Mouse (Mus musculus) heart, embryonic 13.5 days (tissue): ENCODE measurements at regions not wholly inside any gene's neighbourhood (a gene's known extent, or its start where the extent isn't known, plus 50 kb on each side); places are given as distances from the start of the nearest gene placed in this dataset.
A peak's percentile ranks its signal among the peaks of the same experiment; 100 is the strongest.

ENCODE experiments used
- ATAC-seq: fragments of 200-750 bp; cut with Nextera tagmentation; 2 replicates; pipeline ENCODE4 v1.8.0; 2017; ENCODE audit warnings: moderate TSS enrichment; ENCODE audit not compliant: insufficient number of reproducible peaks, low FRiP score, low TSS enrichment; ENCODE audit errors: extremely low read depth
- H3K27ac ChIP-seq: fragments of 300-500 bp; sonication (generic); replicated peaks from 2 replicates; pipeline ENCODE4 v1.5.1; 2015; ENCODE audit warnings: moderate library complexity, mild to moderate bottlenecking, inconsistent platforms
- H3K27me3 ChIP-seq: fragments of 300-500 bp; sonication (generic); replicated peaks from 2 replicates; pipeline ENCODE4 v1.6.1; 2015; ENCODE audit warnings: mild to moderate bottlenecking, inconsistent platforms
- H3K36me3 ChIP-seq: fragments of 300-500 bp; sonication (generic); 2 replicates; pipeline ENCODE4 v1.6.1; 2015; ENCODE audit warnings: mild to moderate bottlenecking, inconsistent platforms
- H3K4me1 ChIP-seq: fragments of 300-500 bp; sonication (generic); 2 replicates; pipeline ENCODE4 v1.6.1; 2015; ENCODE audit warnings: inconsistent platforms
- H3K4me2 ChIP-seq: fragments of 300-500 bp; sonication (generic); 2 replicates; pipeline ENCODE4 v1.6.1; 2015; ENCODE audit warnings: inconsistent platforms, mild to moderate bottlenecking, moderate library complexity
- H3K4me3 ChIP-seq: fragments of 300-500 bp; sonication (generic); 2 replicates; pipeline ENCODE4 v1.5.1; 2015; ENCODE audit warnings: moderate library complexity, mild to moderate bottlenecking, inconsistent platforms
- H3K9ac ChIP-seq: fragments of 300-500 bp; sonication (generic); 2 replicates; pipeline ENCODE4 v1.6.1; 2015; ENCODE audit warnings: inconsistent platforms, mild to moderate bottlenecking, moderate library complexity
- H3K9me3 ChIP-seq: fragments of 300-500 bp; sonication (generic); 2 replicates; pipeline ENCODE4 v1.6.1; 2016; ENCODE audit warnings: inconsistent platforms
- WGBS: fragments of 180-500 bp; shearing (Covaris S2); methylation state at CpG from one replicate; pipeline ENCODE4 v1.1.7; 2015; ENCODE audit warnings: mixed read lengths; 5-methylcytosine and 5-hydroxymethylcytosine counted together

GRCm38 (mm10) chr12:109839126-109839587 is 239.0 kb upstream of the Rtl1 start:
- no peak overlapping the region for H3K9ac ChIP-seq
- WGBS = 20% methylated on average over 9 of the region's 9 CpGs
- no peak overlapping the region for H3K4me2 ChIP-seq
- peak overlapping the region; percentile 62 for H3K27ac ChIP-seq
- H3K4me3 ChIP-seq = no peak overlapping the region
- ATAC-seq = no peak
- H3K27me3 ChIP-seq = no peaks in the 10 kb centered on the region
- H3K9me3 ChIP-seq = no peaks in the 10 kb centered on the region
- H3K4me1 ChIP-seq = peaks cover 70% of the 10 kb centered on the region
- H3K36me3 ChIP-seq = no peaks in the 10 kb centered on the region

- no peak overlapping the region; the same call in 1 of the 2 replicates for H3K9ac ChIP-seq
- no peaks in the 10 kb centered on the region for H3K27me3 ChIP-seq
- H3K4me2 ChIP-seq = no peak overlapping the region
- 41% methylated on average over 14 of the region's 14 CpGs for WGBS
- H3K36me3 ChIP-seq = no peaks in the 10 kb centered on the region
- peak overlapping the region; percentile 62 for H3K27ac ChIP-seq
- H3K4me3 ChIP-seq = no peak overlapping the region
- no peaks in the 10 kb centered on the region for H3K9me3 ChIP-seq
- H3K4me1 ChIP-seq = peaks cover 75% of the 10 kb centered on the region
- ATAC-seq = no peak
Measured at GRCm38 (mm10) chr12:109839946-109840524, 239.9 kb upstream of the Rtl1 start.

DNA sequence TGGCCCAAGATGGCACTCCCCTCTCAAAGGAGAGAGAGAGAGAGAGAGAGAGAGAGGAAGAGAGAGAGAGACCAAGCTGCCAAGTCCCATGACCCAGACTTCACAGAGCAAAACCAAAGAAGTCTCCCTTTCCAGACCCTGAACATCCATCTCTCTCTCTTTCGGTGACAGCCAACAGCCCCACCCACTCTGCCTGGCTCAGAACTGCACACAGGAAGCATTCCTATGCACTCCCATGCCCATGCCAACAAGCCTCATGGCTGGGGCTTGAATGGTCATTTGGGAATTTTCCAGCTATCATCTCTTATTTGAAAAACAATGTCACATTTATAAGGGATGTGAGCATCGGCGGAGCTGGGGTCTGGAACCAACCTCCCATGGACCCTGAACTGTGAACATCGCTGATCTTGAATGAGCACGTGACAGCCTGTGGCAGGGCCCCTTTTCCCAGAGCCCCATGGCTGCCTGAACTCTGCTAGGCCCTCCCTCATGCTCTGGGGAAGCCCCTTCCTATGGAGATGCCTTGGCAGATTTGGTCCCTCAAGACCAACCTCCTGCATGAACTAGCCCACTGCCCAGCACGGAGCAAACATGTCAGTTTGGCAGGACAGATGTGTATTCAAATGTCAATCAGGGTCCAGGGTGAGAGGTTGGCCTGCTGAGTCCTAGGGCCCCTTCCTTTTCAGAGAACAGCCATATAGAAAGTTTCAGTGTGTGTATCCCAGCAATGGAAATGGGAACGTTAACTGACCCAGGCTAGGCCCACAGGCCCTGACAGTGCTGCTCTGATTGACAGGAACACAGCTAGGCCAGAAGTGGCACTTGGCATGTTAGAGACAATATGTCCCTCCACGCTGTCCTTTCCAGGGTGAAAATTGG is 244.8 kb upstream of the Rtl1 start:
- 67% methylated on average over 8 of the region's 8 CpGs for WGBS
- no peaks in the 10 kb centered on the region for H3K9me3 ChIP-seq
- no peaks in the 10 kb centered on the region for H3K36me3 ChIP-seq
- ATAC-seq = no peak
- H3K4me1 ChIP-seq = peaks cover 55% of the 10 kb centered on the region
- H3K4me2 ChIP-seq = no peak overlapping the region
- no peak overlapping the region for H3K27ac ChIP-seq
- no peak overlapping the region for H3K4me3 ChIP-seq
- H3K9ac ChIP-seq = no peak overlapping the region
- H3K27me3 ChIP-seq = no peaks in the 10 kb centered on the region

- Histone ChIP-seq H3K4me1 (peaks cover 50% of the 10 kb centered on the region), H3K27ac (no peak overlapping the region), H3K36me3 (no peaks in the 10 kb centered on the region), H3K4me3 (no peak overlapping the region), H3K4me2 (no peak overlapping the region), H3K9ac (no peak overlapping the region), H3K27me3 (no peaks in the 10 kb centered on the region), H3K9me3 (no peaks in the 10 kb centered on the region)
- WGBS = 47% methylated on average over 5 of the region's 5 CpGs
- ATAC-seq = no peak
Measured at GRCm38 (mm10) chr12:109845602-109845906, 245.4 kb upstream of the Rtl1 start.

GRCm38 (mm10) chr12:109856336-109856735 is 256.2 kb upstream of the Rtl1 start:
- H3K4me3 ChIP-seq = no peak overlapping the region
- H3K9ac ChIP-seq = no peak overlapping the region
- no peak overlapping the region for H3K4me2 ChIP-seq
- no peak for ATAC-seq
- no peaks in the 10 kb centered on the region for H3K27me3 ChIP-seq
- H3K9me3 ChIP-seq = peaks cover 8% of the 10 kb centered on the region; the same call in 1 of the 2 replicates
- WGBS = 79% methylated on average over 1 of the region's 1 CpGs
- no peak overlapping the region for H3K27ac ChIP-seq
- no peaks in the 10 kb centered on the region for H3K36me3 ChIP-seq
- H3K4me1 ChIP-seq = no peaks in the 10 kb centered on the region

- WGBS = 65% methylated on average over 4 of the region's 4 CpGs
- H3K4me2 ChIP-seq = no peak overlapping the region
- ATAC-seq = no peak
- no peak overlapping the region for H3K4me3 ChIP-seq
- H3K9ac ChIP-seq = no peak overlapping the region
- peaks cover 8% of the 10 kb centered on the region; the same call in 1 of the 2 replicates for H3K9me3 ChIP-seq
- no peaks in the 10 kb centered on the region for H3K27me3 ChIP-seq
- H3K36me3 ChIP-seq = no peaks in the 10 kb centered on the region
- no peak overlapping the region for H3K27ac ChIP-seq
- no peaks in the 10 kb centered on the region for H3K4me1 ChIP-seq
Measured at GRCm38 (mm10) chr12:109857705-109858104, 257.6 kb upstream of the Rtl1 start.

- ATAC-seq = no peak
- Histone ChIP-seq H3K36me3 (no peaks in the 10 kb centered on the region), H3K4me2 (no peak overlapping the region), H3K4me1 (no peaks in the 10 kb centered on the region), H3K9ac (no peak overlapping the region), H3K27ac (no peak overlapping the region), H3K4me3 (no peak overlapping the region), H3K27me3 (no peaks in the 10 kb centered on the region), H3K9me3 (no peaks in the 10 kb centered on the region; the same call in 1 of the 2 replicates)
- WGBS = 62% methylated on average over 4 of the region's 4 CpGs
Measured at GRCm38 (mm10) chr12:109864826-109865225, 264.7 kb upstream of the Rtl1 start.

GRCm38 (mm10) chr12:109871021-109871420 is 270.9 kb upstream of the Rtl1 start:
- no peaks in the 10 kb centered on the region for H3K27me3 ChIP-seq
- no peak overlapping the region for H3K4me2 ChIP-seq

GRCm38 (mm10) chr12:109874466-109874865 is 274.3 kb upstream of the Rtl1 start:
- no peak for ATAC-seq
- Histone ChIP-seq H3K36me3 (no peaks in the 10 kb centered on the region), H3K27me3 (no peaks in the 10 kb centered on the region), H3K9me3 (no peaks in the 10 kb centered on the region), H3K9ac (no peak overlapping the region), H3K4me3 (no peak overlapping the region), H3K4me1 (peaks cover 7% of the 10 kb centered on the region), H3K27ac (no peak overlapping the region), H3K4me2 (no peak overlapping the region)
- WGBS = 35% methylated on average over 7 of the region's 7 CpGs

More at GRCm38 (mm10) chr12:109871021-109871420, 270.9 kb upstream of the Rtl1 start:
- 76% methylated on average over 14 of the region's 14 CpGs for WGBS
- Histone ChIP-seq H3K4me1 (peaks cover 7% of the 10 kb centered on the region), H3K9me3 (no peaks in the 10 kb centered on the region; the same call in 1 of the 2 replicates), H3K27ac (no peak overlapping the region), H3K9ac (no peak overlapping the region), H3K4me3 (no peak overlapping the region), H3K36me3 (no peaks in the 10 kb centered on the region)
- ATAC-seq = no peak

DNA sequence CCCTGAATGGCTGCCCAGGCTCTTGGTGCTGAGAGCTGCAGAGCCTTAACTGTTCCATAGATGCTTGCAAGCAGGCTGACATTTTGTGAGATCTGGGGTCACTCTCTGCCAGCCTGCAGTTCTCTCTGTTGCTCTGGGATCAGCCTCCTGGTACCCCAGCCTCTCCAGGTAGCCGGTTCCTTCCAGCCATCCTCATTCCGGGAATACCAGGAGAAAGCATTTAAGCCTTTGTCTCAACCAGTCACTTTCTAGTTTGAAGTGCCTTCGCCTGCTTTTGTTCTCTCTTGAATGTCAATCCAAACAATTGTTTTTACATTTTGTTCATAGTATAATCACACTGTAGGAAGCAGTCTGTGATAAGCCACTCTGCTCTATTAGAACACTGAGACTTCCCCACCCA is 281.0 kb upstream of the Rtl1 start:
- Histone ChIP-seq H3K4me3 (no peak overlapping the region), H3K9ac (no peak overlapping the region), H3K4me2 (no peak overlapping the region), H3K4me1 (peaks cover 9% of the 10 kb centered on the region), H3K9me3 (no peaks in the 10 kb centered on the region), H3K27ac (no peak overlapping the region), H3K36me3 (no peaks in the 10 kb centered on the region), H3K27me3 (no peaks in the 10 kb centered on the region)
- 66% methylated on average over 3 of the region's 3 CpGs for WGBS
- no peak for ATAC-seq

- Histone ChIP-seq H3K4me1 (no peaks in the 10 kb centered on the region), H3K27ac (no peak overlapping the region), H3K4me2 (no peak overlapping the region), H3K4me3 (no peak overlapping the region), H3K9ac (no peak overlapping the region), H3K36me3 (no peaks in the 10 kb centered on the region), H3K27me3 (no peaks in the 10 kb centered on the region), H3K9me3 (no peaks in the 10 kb centered on the region)
- no peak for ATAC-seq
- WGBS = 60% methylated on average over 2 of the region's 2 CpGs
Measured at GRCm38 (mm10) chr12:109891206-109891605, 291.1 kb upstream of the Rtl1 start.

DNA sequence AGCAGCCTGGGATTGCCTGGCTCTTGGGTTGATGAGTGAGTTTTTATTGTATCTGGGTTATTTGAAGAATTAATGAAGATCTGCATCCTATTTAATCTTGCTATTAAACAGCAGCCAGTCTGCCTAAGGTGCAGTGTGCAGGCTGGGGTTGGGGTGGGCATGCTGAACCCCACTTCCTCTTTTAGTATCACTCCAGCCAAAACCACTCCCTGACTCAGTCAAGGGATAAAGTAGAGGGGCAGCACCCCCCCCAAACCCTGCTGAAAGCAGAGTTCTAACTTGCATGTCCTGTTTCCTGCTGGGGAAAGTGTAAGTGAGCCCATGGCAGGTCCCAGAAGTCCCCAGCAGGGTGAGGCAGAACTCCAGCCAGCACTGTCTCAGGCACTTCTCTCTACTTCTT is 292.7 kb upstream of the Rtl1 start:
- ATAC-seq = no peak
- H3K27me3 ChIP-seq = no peaks in the 10 kb centered on the region
- no peak overlapping the region for H3K9ac ChIP-seq
- no peaks in the 10 kb centered on the region for H3K4me1 ChIP-seq
- no peaks in the 10 kb centered on the region for H3K9me3 ChIP-seq
- no peak overlapping the region for H3K4me2 ChIP-seq
- H3K27ac ChIP-seq = no peak overlapping the region
- H3K4me3 ChIP-seq = no peak overlapping the region
- no peaks in the 10 kb centered on the region for H3K36me3 ChIP-seq
